Mouse (Mus musculus) embryonic facial prominence, embryonic 13.5 days (tissue): ENCODE data around the gene 9130008F23Rik. TPM values are rescaled to one million over a fixed set of nuclear protein-coding genes. Genes with fewer than 3 reads are reported as not detected.

Source experiments
- polyA plus RNA-seq: library from polyadenylated mRNA; unstranded; fragments of >200 nt; fragmentation: Nextera tagmentation; extraction: Ambion mirVana; gene quantifications from 2 replicates; pipeline ENCODE4 v1.2.1, GENCODE M21; 2015

Gene 9130008F23Rik
- polyA plus RNA-seq, 1 experiment from 2014 or later, result 1.8 TPM

Other genes starting within 250 kb of the 9130008F23Rik start
- not detected in 2 replicates for gene Esp3, start 248.5 kb downstream of the 9130008F23Rik start, polyA plus RNA-seq
- gene Esp1, start 153.4 kb downstream of the 9130008F23Rik start, polyA plus RNA-seq, result not detected in 2 replicates
- not detected in 2 replicates for gene Crisp2, start 73.6 kb downstream of the 9130008F23Rik start, polyA plus RNA-seq
- gene Rhag, start 69.4 kb downstream of the 9130008F23Rik start, polyA plus RNA-seq, result 0.79 and 2.4 TPM in 2 replicates
- gene Glyatl3, start 33.8 kb upstream of the 9130008F23Rik start, polyA plus RNA-seq, result 0.21 and 0.89 TPM in 2 replicates
- gene Mut, start 54.1 kb upstream of the 9130008F23Rik start, polyA plus RNA-seq, result 37.4 and 40.3 TPM in 2 replicates
- 29.2 and 30.6 TPM in 2 replicates for gene Cenpq, start 54.5 kb upstream of the 9130008F23Rik start, polyA plus RNA-seq